Mouse (Mus musculus): ENCODE measurements around the gene Col4a1.

Gene Col4a1

GRCm38 (mm10) chr8:11181420-11182147 lies 131.0 kb downstream of the Col4a1 start:
- 84% methylated on average over 11 of the region's 11 CpGs for WGBS

GRCm38 (mm10) chr8:11179869-11180268 lies 132.8 kb downstream of the Col4a1 start:
- WGBS, result 96% methylated on average over 3 of the region's 3 CpGs

DNA sequence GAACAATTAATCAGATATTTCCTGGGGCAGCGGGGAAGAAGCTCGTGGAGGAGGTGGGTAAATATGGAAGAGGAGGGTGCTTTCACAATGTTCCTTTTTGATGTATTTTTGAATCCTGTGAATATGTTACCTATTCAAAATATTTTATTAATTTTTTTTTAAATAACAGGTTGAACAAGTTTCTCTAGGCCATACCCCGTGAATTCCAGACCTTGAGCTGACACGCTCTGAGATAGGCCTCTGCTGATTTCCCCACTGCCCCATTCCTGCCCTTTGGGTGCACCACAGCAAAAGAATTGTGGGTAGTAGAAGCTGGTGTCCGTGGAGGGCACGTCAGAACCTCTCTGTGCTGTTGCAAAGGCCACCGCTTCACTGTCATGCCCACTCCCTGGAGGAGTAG lies 136.2 kb downstream of the Col4a1 start:
- WGBS, result 85% methylated on average over 7 of the region's 7 CpGs

DNA sequence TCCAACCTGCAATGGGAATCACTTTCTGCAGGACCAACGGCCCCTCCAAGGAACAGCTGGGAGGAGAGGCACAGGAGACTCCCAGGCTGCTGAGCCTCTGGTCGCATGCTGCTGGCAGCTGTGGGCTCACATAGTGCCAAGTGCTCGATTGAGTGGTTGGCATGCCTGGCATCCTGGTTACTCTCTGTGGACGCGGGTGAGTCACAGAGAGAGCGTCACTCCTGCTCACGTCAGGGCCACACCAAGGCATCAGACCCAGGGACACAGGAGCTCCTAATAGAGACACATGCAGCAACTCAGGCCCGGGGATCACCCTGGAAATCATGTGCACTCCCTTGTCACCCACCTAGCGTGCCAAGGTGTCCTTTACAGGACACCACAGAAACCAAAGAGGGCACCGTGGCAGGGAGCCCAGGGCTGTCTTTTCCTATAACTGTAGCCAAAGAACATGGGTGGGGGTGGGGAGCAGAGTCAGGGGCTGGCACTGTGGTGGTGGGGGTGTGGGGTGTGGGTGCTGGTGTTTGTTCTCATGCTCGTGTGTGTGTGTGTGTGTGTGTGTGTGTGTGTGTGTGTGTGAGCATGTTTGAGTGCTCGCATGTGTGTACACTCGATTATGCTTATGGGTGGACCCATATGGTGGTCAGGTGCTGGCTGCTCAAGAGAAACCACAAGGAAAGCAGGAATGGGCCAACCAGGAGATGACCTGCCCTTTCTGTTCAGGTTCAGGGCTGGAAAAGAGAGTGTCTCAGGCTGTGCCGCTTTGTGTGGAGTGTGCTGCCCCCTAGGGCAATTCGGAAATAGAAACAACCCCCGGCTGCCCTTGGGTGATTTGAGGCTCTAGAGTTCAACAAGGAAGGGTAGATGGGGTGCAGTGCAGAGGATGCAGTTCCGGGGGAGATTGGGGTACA lies 139.1 kb downstream of the Col4a1 start:
- 41% methylated on average over 17 of the region's 17 CpGs for WGBS

DNA sequence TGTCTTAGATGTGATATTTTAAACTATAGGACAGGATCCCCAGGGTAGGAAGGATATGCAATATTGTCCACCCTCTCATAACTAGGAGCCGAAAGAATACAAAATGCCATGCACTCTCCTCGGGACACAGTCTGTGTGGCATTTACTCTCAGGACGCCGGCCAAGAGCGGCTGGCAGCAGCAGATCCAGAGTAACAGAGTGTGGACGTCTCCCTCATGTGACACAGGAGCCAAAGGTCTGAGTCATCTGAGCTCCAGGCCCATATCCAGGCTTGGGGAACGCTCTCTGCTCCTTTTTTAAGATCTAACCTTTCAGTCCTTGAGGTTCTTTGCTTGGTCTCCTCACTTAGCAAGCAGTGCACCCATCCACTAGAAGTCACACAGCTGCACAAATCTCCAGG lies 141.1 kb downstream of the Col4a1 start:
- WGBS, result 70% methylated on average over 7 of the region's 7 CpGs

GRCm38 (mm10) chr8:11169383-11169782 lies 143.2 kb downstream of the Col4a1 start:
- 72% methylated on average over 2 of the region's 2 CpGs for WGBS

DNA sequence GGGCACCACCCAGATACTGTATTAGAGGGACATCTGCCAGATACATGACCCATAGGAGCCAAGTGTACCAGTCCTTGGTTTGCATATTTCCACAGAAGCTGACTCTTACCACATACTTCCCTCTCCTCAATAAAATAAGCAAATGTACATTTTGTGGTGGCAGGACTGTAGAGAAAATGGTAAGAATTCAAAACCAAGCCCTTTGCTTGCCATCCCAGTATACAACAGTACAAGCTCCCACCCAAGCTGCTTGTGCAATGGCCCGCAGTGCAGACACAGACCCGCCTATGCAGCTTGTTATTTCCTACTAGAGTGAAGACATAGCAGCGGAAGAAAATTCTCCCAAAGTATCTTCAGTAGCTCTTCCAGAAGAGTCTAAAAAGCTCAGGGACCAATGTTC lies 143.8 kb downstream of the Col4a1 start:
- WGBS, result 91% methylated on average over 3 of the region's 3 CpGs

DNA sequence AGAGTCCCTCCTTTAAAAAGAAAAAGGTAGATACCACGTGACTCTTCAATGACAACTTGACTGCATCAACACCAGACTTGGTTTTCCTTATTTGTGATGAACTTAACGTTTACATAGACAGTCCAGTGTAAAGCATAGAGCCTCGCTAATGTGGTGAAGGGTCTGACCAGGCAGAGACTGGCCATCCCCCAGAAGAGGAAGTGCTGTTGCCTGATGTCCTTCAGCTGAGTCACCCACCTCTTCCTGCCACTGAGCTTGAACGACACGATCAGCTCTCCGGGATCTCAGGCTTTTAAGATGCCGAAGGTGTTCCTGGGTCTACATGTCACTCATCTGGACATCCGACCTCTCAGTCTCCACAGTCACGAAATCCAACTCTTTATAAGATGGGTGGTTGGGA lies 144.7 kb downstream of the Col4a1 start:
- WGBS, result 81% methylated on average over 9 of the region's 9 CpGs

GRCm38 (mm10) chr8:11165592-11165991 lies 147.0 kb downstream of the Col4a1 start:
- WGBS, result 34% methylated on average over 4 of the region's 4 CpGs

DNA sequence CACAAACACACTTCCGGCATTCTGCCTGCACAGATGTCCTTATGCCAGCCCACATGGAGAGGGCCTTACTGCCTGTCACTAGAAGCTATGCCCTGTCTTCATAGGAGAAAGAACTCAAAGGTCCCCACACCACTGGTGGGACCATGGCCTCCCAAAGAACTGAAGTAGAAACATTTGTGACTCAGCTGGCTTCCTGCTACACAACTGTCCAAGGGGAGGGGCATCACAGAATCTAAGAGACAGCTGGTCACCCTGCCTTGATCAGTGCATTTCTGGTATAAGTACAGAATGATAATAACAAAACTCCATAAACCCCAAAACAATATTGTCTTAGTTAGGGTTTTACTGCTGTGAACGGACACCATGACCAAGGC lies 156.3 kb downstream of the Col4a1 start:
- 79% methylated on average over 2 of the region's 2 CpGs for WGBS

GRCm38 (mm10) chr8:11155579-11156318 lies 156.9 kb downstream of the Col4a1 start:
- WGBS, result 66% methylated on average over 9 of the region's 9 CpGs

GRCm38 (mm10) chr8:11150268-11150667 lies 162.4 kb downstream of the Col4a1 start:
- WGBS, result 85% methylated on average over 3 of the region's 3 CpGs

GRCm38 (mm10) chr8:11149201-11149810 lies 163.3 kb downstream of the Col4a1 start:
- WGBS, result 87% methylated on average over 9 of the region's 9 CpGs

GRCm38 (mm10) chr8:11148797-11149196 lies 163.8 kb downstream of the Col4a1 start:
- WGBS, result 86% methylated on average over 8 of the region's 8 CpGs

All from cerebral cortex, adult 2 months (tissue).